Mouse (Mus musculus) G1E (cell line): ENCODE results near the gene Ptprm.

Experiments used
- CTCF ChIP-seq: IDR thresholded peaks from 2 replicates; pipeline ENCODE4 v1.5.1; 2012; ENCODE audit warnings: low read depth, low read length, inconsistent platforms, mixed read lengths
- GATA1 ChIP-seq: IDR thresholded peaks from 2 replicates; pipeline ENCODE4 v1.6.1; 2012; ENCODE audit warnings: borderline replicate concordance, low read length, inconsistent platforms, mixed read lengths
- TAL1 ChIP-seq: conservative IDR thresholded peaks from 2 replicates; pipeline ENCODE4 v1.6.1; 2012; ENCODE audit warnings: low read depth, low read length, inconsistent platforms, mixed read lengths

GRCm38 (mm10) chr17:66879151-66879550 lies 475.1 kb downstream of the Ptprm start:
- TF ChIP-seq CTCF (no peak), TAL1 (no peak), GATA1 (no peak)
